Mouse (Mus musculus): Measurements from ENCODE around the gene Slc52a3. TPM values are rescaled to one million over a fixed set of nuclear protein-coding genes. Genes with fewer than 3 reads are reported as not detected.
A peak's percentile ranks its signal among the peaks of the same experiment; 100 is the strongest.

Gene Slc52a3
- polyA plus RNA-seq, 1 experiment from 2014 or later, result 0.56 TPM

DNA sequence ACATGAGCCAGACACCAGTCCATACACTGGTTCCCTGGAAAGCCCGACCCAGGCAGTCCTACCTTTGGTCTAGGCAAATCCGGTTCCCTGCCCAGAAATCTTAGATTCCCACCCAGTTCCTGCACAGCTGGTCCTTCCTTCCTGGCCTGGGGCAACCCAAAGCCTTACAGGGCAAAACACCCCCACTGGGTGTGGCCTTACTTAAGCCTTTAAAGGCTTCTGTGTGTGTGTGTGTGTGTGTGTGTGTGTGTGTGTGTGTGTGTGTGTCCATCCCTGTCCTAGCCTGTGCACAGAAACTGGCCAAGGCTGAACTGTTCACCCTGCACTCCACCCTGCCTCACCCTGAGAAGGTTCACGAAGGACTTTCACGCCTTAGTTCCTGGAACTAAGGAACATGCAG is 15.9 kb downstream of the Slc52a3 start:
- H3K27me3 ChIP-seq (ENCODE audit: control insufficient read depth, insufficient read depth, low read length), result no peaks in the 10 kb centered on the region
- 84% methylated on average over 4 of the region's 4 CpGs for WGBS
- no peak overlapping the region for H3K4me2 ChIP-seq (replicated peaks; ENCODE audit: low read depth, low read length)
- H3K9ac ChIP-seq (ENCODE audit: low read depth, low read length), result no peak overlapping the region
- H3K36me3 ChIP-seq (ENCODE audit: control insufficient read depth, insufficient read depth, low read length), result no peaks in the 10 kb centered on the region
- no peaks in the 10 kb centered on the region for H3K9me3 ChIP-seq (ENCODE audit: control insufficient read depth, low read length)
- no peak overlapping the region for H3K4me3 ChIP-seq (ENCODE audit: low read depth, low read length)
- H3K4me1 ChIP-seq (replicated peaks; ENCODE audit: control insufficient read depth, insufficient read depth, low read length), result no peaks in the 10 kb centered on the region
- H3K27ac ChIP-seq (ENCODE audit: low read depth, low read length), result no peak overlapping the region
- ATAC-seq (ENCODE audit: low FRiP score) (no peak), DNase-seq (ENCODE audit: low spot score) (no peak)

GRCm38 (mm10) chr2:152012701-152013100 is 16.4 kb downstream of the Slc52a3 start:
- no peaks in the 10 kb centered on the region for H3K4me1 ChIP-seq (replicated peaks; ENCODE audit: control insufficient read depth, insufficient read depth, low read length)
- no peak for DNase-seq (ENCODE audit: low spot score)
- no peak overlapping the region for H3K9ac ChIP-seq (ENCODE audit: low read depth, low read length)
- 71% methylated on average over 2 of the region's 2 CpGs for WGBS
- ATAC-seq (ENCODE audit: low FRiP score), result no peak
- H3K4me3 ChIP-seq (ENCODE audit: low read depth, low read length), result no peak overlapping the region
- no peaks in the 10 kb centered on the region for H3K36me3 ChIP-seq (ENCODE audit: control insufficient read depth, insufficient read depth, low read length)
- H3K4me2 ChIP-seq (replicated peaks; ENCODE audit: low read depth, low read length), result no peak overlapping the region
- no peaks in the 10 kb centered on the region for H3K27me3 ChIP-seq (ENCODE audit: control insufficient read depth, insufficient read depth, low read length)
- no peak overlapping the region for H3K27ac ChIP-seq (ENCODE audit: low read depth, low read length)
- no peaks in the 10 kb centered on the region for H3K9me3 ChIP-seq (ENCODE audit: control insufficient read depth, low read length)

DNA sequence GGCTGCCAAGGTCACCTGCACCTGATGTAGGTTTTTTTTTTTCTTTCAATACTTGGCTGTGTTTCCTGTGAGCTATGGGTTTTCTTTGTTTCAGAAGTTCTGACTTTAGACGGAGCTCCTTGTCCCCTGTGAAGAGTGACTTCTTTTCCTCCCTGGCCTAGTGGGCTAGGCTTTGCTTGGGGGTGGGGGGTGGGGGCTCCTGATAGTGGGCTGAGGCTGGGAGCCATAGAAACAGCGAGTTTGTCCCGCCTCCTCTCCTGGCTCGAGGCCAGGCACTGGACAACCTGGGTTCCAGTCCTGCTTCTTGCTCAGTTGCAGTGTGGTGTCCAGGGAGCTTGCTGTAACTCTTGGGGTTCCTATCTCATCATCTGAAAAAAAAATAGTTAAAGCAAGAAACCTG is 19.7 kb downstream of the Slc52a3 start:
- Histone ChIP-seq H3K9me3 (ENCODE audit: control insufficient read depth, low read length) (no peaks in the 10 kb centered on the region), H3K27ac (ENCODE audit: low read depth, low read length) (no peak overlapping the region), H3K9ac (ENCODE audit: low read depth, low read length) (no peak overlapping the region), H3K27me3 (ENCODE audit: control insufficient read depth, insufficient read depth, low read length) (no peaks in the 10 kb centered on the region), H3K4me1 (replicated peaks; ENCODE audit: control insufficient read depth, insufficient read depth, low read length) (no peaks in the 10 kb centered on the region), H3K4me3 (ENCODE audit: low read depth, low read length) (no peak overlapping the region), H3K4me2 (replicated peaks; ENCODE audit: low read depth, low read length) (no peak overlapping the region), H3K36me3 (ENCODE audit: control insufficient read depth, insufficient read depth, low read length) (no peaks in the 10 kb centered on the region)
- WGBS, result 42% methylated on average over 4 of the region's 4 CpGs
- ATAC-seq (ENCODE audit: low FRiP score), result no peak
- no peak for DNase-seq (ENCODE audit: low spot score)

DNA sequence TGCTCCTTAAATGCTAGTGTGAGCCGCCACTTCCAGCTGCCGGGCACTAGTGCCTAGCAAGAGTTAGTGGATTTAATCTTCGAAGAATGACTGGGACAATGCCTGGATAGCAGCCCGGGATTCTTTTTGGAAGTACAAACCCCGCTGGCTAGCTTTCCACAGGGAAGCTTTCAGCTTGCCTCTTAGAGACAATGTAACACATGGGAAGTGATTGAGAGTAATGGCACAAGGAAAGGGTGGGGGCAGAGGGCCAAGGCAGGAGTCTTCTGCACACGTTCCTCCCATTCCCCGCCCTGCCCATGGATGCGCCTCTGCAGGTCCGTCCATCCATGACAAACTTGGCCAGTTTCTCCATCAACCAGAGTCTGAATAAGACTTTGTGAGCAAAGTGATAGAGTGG is 20.4 kb downstream of the Slc52a3 start:
- 77% methylated on average over 9 of the region's 9 CpGs for WGBS
- DNase-seq (ENCODE audit: low spot score) (no peak), ATAC-seq (ENCODE audit: low FRiP score) (no peak)
- Histone ChIP-seq H3K9ac (ENCODE audit: low read depth, low read length) (no peak overlapping the region), H3K4me3 (ENCODE audit: low read depth, low read length) (no peak overlapping the region), H3K4me1 (replicated peaks; ENCODE audit: control insufficient read depth, insufficient read depth, low read length) (no peaks in the 10 kb centered on the region), H3K4me2 (replicated peaks; ENCODE audit: low read depth, low read length) (no peak overlapping the region), H3K27ac (ENCODE audit: low read depth, low read length) (no peak overlapping the region), H3K27me3 (ENCODE audit: control insufficient read depth, insufficient read depth, low read length) (no peaks in the 10 kb centered on the region), H3K9me3 (ENCODE audit: control insufficient read depth, low read length) (no peaks in the 10 kb centered on the region), H3K36me3 (ENCODE audit: control insufficient read depth, insufficient read depth, low read length) (no peaks in the 10 kb centered on the region)

DNA sequence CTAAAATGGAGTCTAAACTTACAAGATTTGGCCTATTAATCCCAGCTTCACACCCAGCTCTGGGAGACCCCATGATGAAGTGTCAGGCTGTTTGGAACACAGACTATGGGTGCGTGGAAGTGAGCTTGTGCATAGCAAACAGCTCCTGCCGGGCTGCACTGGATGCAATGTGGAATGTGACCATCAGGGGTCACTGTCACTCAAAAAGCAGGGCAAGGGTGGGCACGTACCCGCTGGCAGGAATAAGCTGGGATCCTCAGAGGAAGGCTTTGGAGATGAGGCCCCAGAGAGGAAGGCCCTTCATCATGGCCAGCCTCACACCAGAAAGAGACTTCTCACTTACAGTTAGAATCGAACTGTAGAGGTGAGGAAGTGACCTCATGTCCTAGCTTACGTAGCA is 23.9 kb downstream of the Slc52a3 start:
- ATAC-seq (ENCODE audit: low FRiP score) (peak; percentile 26; the same call in 1 of the 2 replicates), DNase-seq (ENCODE audit: low spot score) (peak; percentile 82)
- Histone ChIP-seq H3K9me3 (ENCODE audit: control insufficient read depth, low read length) (no peaks in the 10 kb centered on the region), H3K9ac (ENCODE audit: low read depth, low read length) (no peak overlapping the region), H3K27ac (ENCODE audit: low read depth, low read length) (no peak overlapping the region), H3K4me1 (replicated peaks; ENCODE audit: control insufficient read depth, insufficient read depth, low read length) (no peaks in the 10 kb centered on the region; the same call in none of the 2 replicates), H3K36me3 (ENCODE audit: control insufficient read depth, insufficient read depth, low read length) (no peaks in the 10 kb centered on the region), H3K4me3 (ENCODE audit: low read depth, low read length) (no peak overlapping the region), H3K4me2 (replicated peaks; ENCODE audit: low read depth, low read length) (no peak overlapping the region), H3K27me3 (ENCODE audit: control insufficient read depth, insufficient read depth, low read length) (no peaks in the 10 kb centered on the region)
- WGBS, result 24% methylated on average over 6 of the region's 6 CpGs

GRCm38 (mm10) chr2:152022022-152022421 is 25.7 kb downstream of the Slc52a3 start:
- Histone ChIP-seq H3K9me3 (ENCODE audit: control insufficient read depth, low read length) (no peaks in the 10 kb centered on the region), H3K9ac (ENCODE audit: low read depth, low read length) (no peak overlapping the region), H3K4me1 (replicated peaks; ENCODE audit: control insufficient read depth, insufficient read depth, low read length) (no peaks in the 10 kb centered on the region; the same call in none of the 2 replicates), H3K36me3 (ENCODE audit: control insufficient read depth, insufficient read depth, low read length) (no peaks in the 10 kb centered on the region), H3K27ac (ENCODE audit: low read depth, low read length) (no peak overlapping the region), H3K4me2 (replicated peaks; ENCODE audit: low read depth, low read length) (no peak overlapping the region), H3K27me3 (ENCODE audit: control insufficient read depth, insufficient read depth, low read length) (0 out of 2 replicates have a peak, but pooled peaks cover 2% of the 10 kb centered on the region), H3K4me3 (ENCODE audit: low read depth, low read length) (no peak overlapping the region)
- no peak for ATAC-seq (ENCODE audit: low FRiP score)
- DNase-seq (ENCODE audit: low spot score), result no peak

DNA sequence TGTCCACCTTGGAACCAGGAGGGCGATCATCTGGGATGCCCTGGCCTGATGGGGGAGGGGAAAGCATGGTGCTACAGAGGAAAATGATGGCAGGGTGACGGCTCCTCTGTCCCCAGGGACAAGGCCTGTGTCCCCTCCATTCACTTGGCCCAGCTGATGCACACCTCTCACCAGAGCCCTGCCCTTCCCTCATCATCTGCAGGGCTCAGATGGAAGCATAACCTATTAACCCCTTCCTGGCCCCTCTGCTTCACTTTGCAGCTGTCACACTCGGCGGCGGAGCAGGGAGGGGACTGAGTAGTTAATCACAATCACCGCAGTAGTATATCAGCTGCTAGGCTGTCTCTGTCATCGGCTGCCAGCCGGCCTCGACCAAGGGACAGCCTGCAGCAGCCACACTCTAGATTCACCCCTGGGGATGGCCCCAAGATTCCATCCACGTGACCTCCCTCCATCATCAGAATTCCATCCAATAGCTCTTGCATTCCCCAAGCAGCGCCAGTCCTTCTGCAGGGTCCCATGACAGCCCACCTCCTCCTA is 28.6 kb downstream of the Slc52a3 start:
- peaks cover 1% of the 10 kb centered on the region for H3K4me1 ChIP-seq (replicated peaks; ENCODE audit: control insufficient read depth, insufficient read depth, low read length)
- DNase-seq (ENCODE audit: low spot score) (peak; percentile 73), ATAC-seq (ENCODE audit: low FRiP score) (peak; percentile 79)
- 46% methylated on average over 11 of the region's 11 CpGs for WGBS
- H3K4me3 ChIP-seq (ENCODE audit: low read depth, low read length), result no peak overlapping the region
- no peaks in the 10 kb centered on the region for H3K36me3 ChIP-seq (ENCODE audit: control insufficient read depth, insufficient read depth, low read length)
- no peaks in the 10 kb centered on the region for H3K9me3 ChIP-seq (ENCODE audit: control insufficient read depth, low read length)
- no peak overlapping the region for H3K4me2 ChIP-seq (replicated peaks; ENCODE audit: low read depth, low read length)
- H3K9ac ChIP-seq (ENCODE audit: low read depth, low read length), result no peak overlapping the region
- peak overlapping the region; percentile 75 for H3K27ac ChIP-seq (ENCODE audit: low read depth, low read length)
- 0 out of 2 replicates have a peak, but pooled peaks cover 2% of the 10 kb centered on the region for H3K27me3 ChIP-seq (ENCODE audit: control insufficient read depth, insufficient read depth, low read length)

- Histone ChIP-seq H3K27ac (ENCODE audit: low read depth, low read length) (peak overlapping the region; percentile 91), H3K4me1 (replicated peaks; ENCODE audit: control insufficient read depth, insufficient read depth, low read length) (peaks cover 2% of the 10 kb centered on the region), H3K4me2 (replicated peaks; ENCODE audit: low read depth, low read length) (peak overlapping the region; percentile 80), H3K9ac (ENCODE audit: low read depth, low read length) (peak overlapping the region; percentile 65), H3K9me3 (ENCODE audit: control insufficient read depth, low read length) (no peaks in the 10 kb centered on the region), H3K4me3 (ENCODE audit: low read depth, low read length) (peak overlapping the region; percentile 50), H3K36me3 (ENCODE audit: control insufficient read depth, insufficient read depth, low read length) (no peaks in the 10 kb centered on the region), H3K27me3 (ENCODE audit: control insufficient read depth, insufficient read depth, low read length) (0 out of 2 replicates have a peak, but pooled peaks cover 2% of the 10 kb centered on the region)
- WGBS, result under 1% methylated on average over 53 of the region's 54 CpGs
- peak; percentile 92 for ATAC-seq (ENCODE audit: low FRiP score)
- DNase-seq (ENCODE audit: low spot score), result peak; percentile 99
These were observed 33.2 kb downstream of the Slc52a3 start for GRCm38 (mm10) chr2:152029252-152030082.

DNA sequence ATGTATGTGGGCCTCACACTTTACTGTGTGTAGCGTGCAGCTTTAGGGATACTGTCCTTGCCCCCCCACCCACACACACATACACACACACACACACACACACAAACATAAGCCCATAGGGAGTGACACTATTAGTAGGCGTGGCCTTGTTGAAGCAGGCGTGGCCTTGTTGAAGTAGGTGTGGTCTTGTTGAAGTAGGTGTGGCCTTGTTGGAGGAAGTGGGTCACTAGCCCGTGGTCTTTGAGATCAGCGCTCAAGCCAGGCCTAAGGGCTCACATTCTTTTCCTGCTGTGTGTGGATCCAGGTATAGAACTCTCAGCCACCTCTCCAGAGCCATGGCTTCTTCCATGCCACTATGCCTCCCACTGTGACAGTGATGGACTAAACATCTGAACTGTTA is 34.7 kb downstream of the Slc52a3 start:
- no peak overlapping the region for H3K4me2 ChIP-seq (replicated peaks; ENCODE audit: low read depth, low read length)
- H3K36me3 ChIP-seq (ENCODE audit: control insufficient read depth, insufficient read depth, low read length), result no peaks in the 10 kb centered on the region
- no peak overlapping the region for H3K9ac ChIP-seq (ENCODE audit: low read depth, low read length)
- H3K9me3 ChIP-seq (ENCODE audit: control insufficient read depth, low read length), result peaks cover 3% of the 10 kb centered on the region; the same call in 1 of the 2 replicates
- no peak overlapping the region for H3K27ac ChIP-seq (ENCODE audit: low read depth, low read length)
- no peak for DNase-seq (ENCODE audit: low spot score)
- H3K4me1 ChIP-seq (replicated peaks; ENCODE audit: control insufficient read depth, insufficient read depth, low read length), result 0 out of 2 replicates have a peak, but pooled peaks cover 2% of the 10 kb centered on the region
- no peak overlapping the region for H3K4me3 ChIP-seq (ENCODE audit: low read depth, low read length)
- H3K27me3 ChIP-seq (ENCODE audit: control insufficient read depth, insufficient read depth, low read length), result 0 out of 2 replicates have a peak, but pooled peaks cover 2% of the 10 kb centered on the region
- no peak for ATAC-seq (ENCODE audit: low FRiP score)
- WGBS, result 78% methylated on average over 5 of the region's 5 CpGs

Data from hindbrain, embryonic 11.5 days (tissue).